Mouse (Mus musculus): ENCODE data around the gene Rpl19. TPM values are rescaled to one million over a fixed set of nuclear protein-coding genes. Genes with fewer than 3 reads are reported as not detected.

Rpl19 gene
- polyA plus RNA-seq (2012; ENCODE audit: insufficient read depth, insufficient read length, missing spikeins): 1,270 and 1,466 TPM in 2 replicates

- H3K27ac ChIP-seq (ENCODE audit: insufficient read depth, low read depth, low read length): peak within 1 kb of the TSS; percentile 90
- peaks cover 27% of the 10 kb centered on the region for H3K4me1 ChIP-seq (ENCODE audit: control insufficient read depth, insufficient read depth, low read length)
- H3K4me3 ChIP-seq (ENCODE audit: insufficient read depth, low read length): peak within 1 kb of the TSS; percentile 94
- no peak; the same call in 1 of the 2 replicates for TF ChIP-seq POLR2A (IDR thresholded peaks at IDR 0.05; ENCODE audit: borderline replicate concordance, low read depth, low read length)
These were observed at the start of gene Rpl19 for GRCm38 (mm10) chr11:98026570-98027296. Gene Rpl19 (plus strand): TSS chr11:98026710.

- no peak for TF ChIP-seq CTCF (IDR thresholded peaks at IDR 0.05; ENCODE audit: low read depth, low read length)
- TF ChIP-seq POLR2A (IDR thresholded peaks at IDR 0.05; ENCODE audit: borderline replicate concordance, low read depth, low read length): no peak
- Histone ChIP-seq H3K4me1 (ENCODE audit: control insufficient read depth, insufficient read depth, low read length) (no peaks in the 10 kb centered on the region), H3K27ac (ENCODE audit: insufficient read depth, low read depth, low read length) (no peak overlapping the region), H3K4me3 (ENCODE audit: insufficient read depth, low read length) (no peak overlapping the region)
These were observed 48.7 kb upstream of the Rpl19 start for GRCm38 (mm10) chr11:97977797-97978196.

GRCm38 (mm10) chr11:97978392-97978791 lies 48.1 kb upstream of the Rpl19 start:
- Histone ChIP-seq H3K4me1 (ENCODE audit: control insufficient read depth, insufficient read depth, low read length) (peaks cover 2% of the 10 kb centered on the region; the same call in 1 of the 2 replicates), H3K27ac (ENCODE audit: insufficient read depth, low read depth, low read length) (no peak overlapping the region), H3K4me3 (ENCODE audit: insufficient read depth, low read length) (no peak overlapping the region)

GRCm38 (mm10) chr11:97979824-97980495 lies 46.5 kb upstream of the Rpl19 start:
- H3K27ac ChIP-seq (ENCODE audit: insufficient read depth, low read depth, low read length): no peak overlapping the region
- H3K4me1 ChIP-seq (ENCODE audit: control insufficient read depth, insufficient read depth, low read length): peaks cover 13% of the 10 kb centered on the region
- no peak overlapping the region for H3K4me3 ChIP-seq (ENCODE audit: insufficient read depth, low read length)
- no peak for TF ChIP-seq POLR2A (IDR thresholded peaks at IDR 0.05; ENCODE audit: borderline replicate concordance, low read depth, low read length)
- TF ChIP-seq CTCF (IDR thresholded peaks at IDR 0.05; ENCODE audit: low read depth, low read length): no peak

More at GRCm38 (mm10) chr11:97978392-97978791, 48.1 kb upstream of the Rpl19 start:
- TF ChIP-seq CTCF (IDR thresholded peaks at IDR 0.05; ENCODE audit: low read depth, low read length) (no peak), POLR2A (IDR thresholded peaks at IDR 0.05; ENCODE audit: borderline replicate concordance, low read depth, low read length) (no peak)

- Histone ChIP-seq H3K27ac (ENCODE audit: insufficient read depth, low read depth, low read length) (no peak overlapping the region), H3K4me1 (ENCODE audit: control insufficient read depth, insufficient read depth, low read length) (peaks cover 14% of the 10 kb centered on the region), H3K4me3 (ENCODE audit: insufficient read depth, low read length) (no peak overlapping the region)
- no peak for TF ChIP-seq POLR2A (IDR thresholded peaks at IDR 0.05; ENCODE audit: borderline replicate concordance, low read depth, low read length)
- no peak for TF ChIP-seq CTCF (IDR thresholded peaks at IDR 0.05; ENCODE audit: low read depth, low read length)
These were observed 46.0 kb upstream of the Rpl19 start for GRCm38 (mm10) chr11:97980531-97980966.

GRCm38 (mm10) chr11:97982721-97983120 lies 43.8 kb upstream of the Rpl19 start:
- TF ChIP-seq CTCF (IDR thresholded peaks at IDR 0.05; ENCODE audit: low read depth, low read length) (no peak), POLR2A (IDR thresholded peaks at IDR 0.05; ENCODE audit: borderline replicate concordance, low read depth, low read length) (no peak)

GRCm38 (mm10) chr11:97983506-97983905 lies 43.0 kb upstream of the Rpl19 start:
- no peak for TF ChIP-seq CTCF (IDR thresholded peaks at IDR 0.05; ENCODE audit: low read depth, low read length)
- no peak for TF ChIP-seq POLR2A (IDR thresholded peaks at IDR 0.05; ENCODE audit: borderline replicate concordance, low read depth, low read length)
- no peak overlapping the region for H3K27ac ChIP-seq (ENCODE audit: insufficient read depth, low read depth, low read length)
- peaks cover 21% of the 10 kb centered on the region for H3K4me1 ChIP-seq (ENCODE audit: control insufficient read depth, insufficient read depth, low read length)
- no peak overlapping the region for H3K4me3 ChIP-seq (ENCODE audit: insufficient read depth, low read length)

More at GRCm38 (mm10) chr11:97982721-97983120, 43.8 kb upstream of the Rpl19 start:
- H3K4me3 ChIP-seq (ENCODE audit: insufficient read depth, low read length): no peak overlapping the region
- H3K27ac ChIP-seq (ENCODE audit: insufficient read depth, low read depth, low read length): no peak overlapping the region
- peaks cover 21% of the 10 kb centered on the region for H3K4me1 ChIP-seq (ENCODE audit: control insufficient read depth, insufficient read depth, low read length)

GRCm38 (mm10) chr11:97983983-97984382 lies 42.5 kb upstream of the Rpl19 start:
- peaks cover 21% of the 10 kb centered on the region for H3K4me1 ChIP-seq (ENCODE audit: control insufficient read depth, insufficient read depth, low read length)
- no peak overlapping the region for H3K4me3 ChIP-seq (ENCODE audit: insufficient read depth, low read length)
- TF ChIP-seq POLR2A (IDR thresholded peaks at IDR 0.05; ENCODE audit: borderline replicate concordance, low read depth, low read length) (no peak), CTCF (IDR thresholded peaks at IDR 0.05; ENCODE audit: low read depth, low read length) (no peak)
- H3K27ac ChIP-seq (ENCODE audit: insufficient read depth, low read depth, low read length): no peak overlapping the region

GRCm38 (mm10) chr11:97985727-97986677 lies 40.5 kb upstream of the Rpl19 start, which contains the start of gene Plxdc1:
Gene Plxdc1 (minus strand): TSS chr11:97986444.
- Histone ChIP-seq H3K27ac (ENCODE audit: insufficient read depth, low read depth, low read length) (peak within 1 kb of the TSS; percentile 79), H3K4me1 (ENCODE audit: control insufficient read depth, insufficient read depth, low read length) (peaks cover 36% of the 10 kb centered on the region), H3K4me3 (ENCODE audit: insufficient read depth, low read length) (peak within 1 kb of the TSS; percentile 97)
- TF ChIP-seq POLR2A (IDR thresholded peaks at IDR 0.05; ENCODE audit: borderline replicate concordance, low read depth, low read length) (no peak), CTCF (IDR thresholded peaks at IDR 0.05; ENCODE audit: low read depth, low read length) (no peak)
